Mouse (Mus musculus): ENCODE measurements around the gene Atp6v0d1.

Gene Atp6v0d1

GRCm38 (mm10) chr8:105504617-105505016, 61.2 kb downstream of the Atp6v0d1 start:
- no peak for DNase-seq (ENCODE audit: low spot score in 2 of 2)

DNA sequence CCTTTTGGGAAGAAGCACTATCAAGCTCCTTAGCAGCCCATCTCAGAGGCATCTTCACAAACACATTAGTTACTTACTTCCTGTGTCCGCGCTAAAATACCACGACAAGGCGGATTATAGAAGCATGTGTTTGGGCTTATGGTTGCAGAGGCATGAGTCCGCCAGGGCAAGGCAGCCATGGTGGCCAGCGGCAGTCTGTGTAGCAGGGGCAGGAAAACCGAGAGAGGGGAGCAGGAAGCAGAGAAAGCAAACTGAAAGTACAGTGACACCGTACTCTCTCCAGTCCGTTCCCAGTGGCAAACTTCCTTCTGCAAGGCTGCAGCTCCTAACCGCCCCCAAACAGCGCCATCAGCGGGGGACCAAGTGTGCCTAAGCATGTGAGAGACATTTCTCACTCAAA, 66.1 kb downstream of the Atp6v0d1 start:
- no peak for DNase-seq (ENCODE audit: low spot score in 2 of 2)

- DNase-seq (ENCODE audit: low spot score in 2 of 2) = peak; percentile 85 to 89
Measured at GRCm38 (mm10) chr8:105496439-105497180, 69.2 kb downstream of the Atp6v0d1 start, which contains the start of gene Zdhhc1. TSS of gene Zdhhc1 (minus strand) at chr8:105496902.

GRCm38 (mm10) chr8:105495350-105496302, 70.2 kb downstream of the Atp6v0d1 start:
- no peak for DNase-seq (ENCODE audit: low spot score in 2 of 2)

DNA sequence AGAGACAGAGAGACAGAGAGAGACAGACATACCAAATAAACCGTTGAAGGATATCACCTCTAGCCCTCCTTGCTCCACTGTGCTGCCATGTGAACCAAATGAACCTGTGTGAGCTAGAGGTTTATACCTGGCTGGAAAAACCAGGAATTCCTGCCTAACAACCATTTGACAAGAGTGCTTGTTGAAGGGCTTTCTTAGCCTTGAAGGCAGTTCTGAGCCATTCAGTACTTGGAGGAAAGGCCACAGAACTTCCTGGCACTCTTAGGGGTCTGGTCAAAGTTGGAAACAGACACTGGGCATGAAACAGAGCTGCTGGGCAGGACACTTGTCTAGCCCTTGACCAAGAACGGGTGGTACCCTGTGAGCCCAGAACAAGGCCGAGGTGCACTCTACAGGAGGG, 71.3 kb downstream of the Atp6v0d1 start:
- DNase-seq (ENCODE audit: low spot score in 2 of 2) = no peak

DNA sequence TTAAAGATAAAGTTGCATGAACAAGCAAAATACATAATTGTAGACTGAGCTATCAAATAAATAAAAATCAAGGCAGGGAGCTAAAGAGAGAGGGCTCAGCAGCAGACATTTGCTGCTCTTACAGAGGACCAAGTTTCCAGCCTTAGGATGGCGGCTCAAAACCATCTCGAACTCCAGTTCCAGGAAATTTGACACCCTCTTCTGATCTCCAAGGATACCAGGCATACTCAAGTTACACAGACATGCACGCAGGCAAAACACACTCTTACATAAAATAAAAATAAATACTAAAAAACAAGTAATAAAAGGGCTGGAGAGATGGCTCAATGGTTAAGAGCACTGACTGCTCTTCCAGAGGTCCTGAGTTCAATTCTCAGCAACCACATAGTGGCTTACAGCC, 72.4 kb downstream of the Atp6v0d1 start:
- no peak for DNase-seq (ENCODE audit: low spot score in 2 of 2)

DNA sequence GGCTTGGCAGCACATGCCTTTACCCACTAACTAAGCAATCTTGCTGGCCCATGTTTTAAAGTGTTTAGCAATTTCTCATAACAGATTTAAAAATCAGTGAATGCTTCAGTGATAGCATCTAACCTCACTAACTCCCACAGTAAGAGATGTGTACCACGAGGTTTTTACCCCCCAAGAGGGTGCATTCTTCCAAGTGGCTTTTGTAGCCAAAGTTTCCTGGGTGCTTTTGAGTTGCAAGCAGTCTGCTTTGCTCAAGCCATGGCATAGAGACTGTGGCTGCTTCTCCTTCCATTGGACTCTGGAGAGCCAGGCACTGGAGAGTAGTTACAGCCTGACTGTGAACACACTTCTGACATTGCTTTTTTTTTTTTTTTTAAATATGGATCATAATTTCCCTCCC, 76.6 kb downstream of the Atp6v0d1 start:
- DNase-seq (ENCODE audit: low spot score in 2 of 2) = no peak

DNA sequence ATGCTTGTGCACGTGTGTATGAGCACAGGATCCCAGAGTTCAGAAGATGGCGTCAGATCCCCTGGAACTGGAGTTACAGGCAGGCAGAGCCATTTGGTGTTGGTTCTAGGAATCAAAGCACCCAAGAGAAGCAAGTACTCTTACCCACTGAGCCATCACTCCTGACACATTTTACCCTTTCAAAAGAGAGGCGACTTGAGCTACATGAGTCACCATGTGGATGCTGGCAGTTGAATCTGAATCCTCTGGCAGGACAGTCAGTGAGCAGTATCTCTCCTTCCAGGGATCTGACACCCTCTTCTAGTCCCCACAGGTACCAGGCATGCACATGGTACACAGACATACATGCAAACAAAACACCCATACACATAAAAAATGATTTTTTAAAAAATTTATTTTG, 77.8 kb downstream of the Atp6v0d1 start:
- no peak for DNase-seq (ENCODE audit: low spot score in 2 of 2)

DNA sequence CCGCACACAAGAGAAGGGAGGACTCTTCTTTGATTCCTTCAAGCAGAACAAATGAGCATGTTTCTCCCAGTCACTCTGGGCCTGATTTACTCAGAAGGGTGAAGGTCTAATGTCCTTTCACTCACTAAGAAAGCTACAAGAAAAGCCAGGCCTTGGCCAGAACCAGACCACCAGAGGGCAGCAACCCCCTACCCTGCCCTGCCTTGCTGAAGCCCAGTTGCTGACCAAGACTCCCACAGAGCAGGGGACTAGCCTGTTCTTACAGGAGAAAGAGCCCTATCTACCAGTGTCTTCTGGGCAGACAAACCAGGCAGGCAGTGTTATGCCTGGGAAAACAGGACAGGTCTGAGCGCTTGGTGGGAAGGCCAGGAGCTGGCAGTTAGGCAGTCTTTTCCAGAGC, 81.5 kb downstream of the Atp6v0d1 start:
- peak in 1 of 2 experiments; percentile 70 for DNase-seq (ENCODE audit: low spot score in 2 of 2)

DNA sequence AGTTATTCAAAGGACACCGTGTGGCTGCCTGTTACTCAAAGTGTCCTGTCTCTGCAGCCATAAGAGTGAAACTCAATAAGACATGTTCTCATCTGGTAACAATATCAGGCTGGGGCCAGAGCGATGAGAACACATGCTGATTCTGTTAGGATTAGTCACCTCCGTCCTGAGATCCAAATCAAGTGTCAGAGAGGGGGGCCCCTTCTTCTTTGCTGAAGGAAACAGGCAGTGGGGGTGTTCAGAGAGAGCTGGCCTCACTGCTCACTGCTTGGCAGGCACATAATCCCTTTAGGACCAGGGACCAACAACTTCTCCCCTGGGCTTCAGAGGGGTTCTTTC, 81.8 kb downstream of the Atp6v0d1 start:
- no peak for DNase-seq (ENCODE audit: low spot score in 2 of 2)

- peak in 1 of 2 experiments; percentile 61 for DNase-seq (ENCODE audit: low spot score in 2 of 2)
Measured at GRCm38 (mm10) chr8:105483212-105484029, 82.4 kb downstream of the Atp6v0d1 start.

DNA sequence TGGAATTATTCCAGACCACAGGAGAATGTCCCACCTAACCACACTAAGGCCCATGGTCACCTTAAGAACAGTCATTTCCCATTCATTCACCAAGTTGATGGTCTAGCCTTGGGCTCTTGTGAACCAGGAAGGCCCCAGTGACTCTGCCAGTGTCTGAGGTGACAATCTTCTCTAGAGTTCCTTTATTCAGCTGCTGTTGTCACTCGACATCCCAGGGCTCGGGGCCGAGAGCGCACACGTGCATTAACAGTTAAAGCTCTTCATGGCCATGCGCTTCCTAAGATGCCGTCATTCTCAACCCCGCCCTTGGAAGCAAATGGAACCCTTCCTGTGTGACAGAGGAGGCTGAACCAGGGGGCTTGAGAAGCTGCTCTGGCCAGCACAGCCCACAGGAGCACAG, 83.7 kb downstream of the Atp6v0d1 start:
- no peak for DNase-seq (ENCODE audit: low spot score in 2 of 2)

- no peak for DNase-seq (ENCODE audit: low spot score in 2 of 2)
Measured at GRCm38 (mm10) chr8:105481453-105481852, 84.4 kb downstream of the Atp6v0d1 start.

- no peak for DNase-seq (ENCODE audit: low spot score in 2 of 2)
Measured at GRCm38 (mm10) chr8:105481013-105481412, 84.8 kb downstream of the Atp6v0d1 start.

- no peak for DNase-seq (ENCODE audit: low spot score in 2 of 2)
Measured at GRCm38 (mm10) chr8:105477792-105478191, 88.1 kb downstream of the Atp6v0d1 start.

DNA sequence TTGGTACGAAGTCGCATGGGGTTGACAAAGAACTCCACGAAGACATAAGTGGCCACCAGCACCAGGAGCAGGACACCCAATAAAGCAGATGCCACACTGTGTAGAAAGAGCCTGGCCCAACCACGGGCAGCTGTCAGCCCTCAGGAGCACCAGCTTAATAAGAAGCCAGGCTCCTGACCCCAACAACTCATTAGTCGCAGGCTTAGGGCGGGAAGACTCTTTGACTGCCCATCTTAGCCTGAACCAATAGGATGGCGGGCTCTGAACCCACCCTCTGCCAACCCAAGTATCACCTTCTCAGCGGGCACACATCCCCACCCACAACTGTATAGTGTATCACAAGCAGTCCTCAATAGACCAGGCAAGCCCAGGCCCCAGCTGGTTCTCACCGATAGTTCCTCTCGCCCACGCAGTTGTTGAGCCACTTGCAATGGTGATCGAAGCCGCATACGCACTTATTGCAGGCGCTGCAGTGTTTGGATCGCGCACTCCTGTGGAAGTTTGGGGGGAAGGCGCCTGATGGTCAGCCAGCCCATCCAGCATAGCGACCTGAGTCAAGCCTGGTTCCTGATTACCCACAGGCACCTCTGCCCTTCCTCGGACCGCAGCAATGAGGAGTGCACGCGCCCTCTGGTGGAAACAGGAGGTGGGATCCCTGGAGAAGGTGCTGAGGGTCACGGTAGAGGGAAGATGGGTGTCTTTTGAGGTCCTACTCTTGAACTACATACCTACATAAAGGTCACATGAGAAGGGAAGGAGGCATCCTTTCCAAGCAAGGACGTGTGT, 89.0 kb downstream of the Atp6v0d1 start:
- peak in 1 of 2 experiments; percentile 65 for DNase-seq (ENCODE audit: low spot score in 2 of 2)

DNA sequence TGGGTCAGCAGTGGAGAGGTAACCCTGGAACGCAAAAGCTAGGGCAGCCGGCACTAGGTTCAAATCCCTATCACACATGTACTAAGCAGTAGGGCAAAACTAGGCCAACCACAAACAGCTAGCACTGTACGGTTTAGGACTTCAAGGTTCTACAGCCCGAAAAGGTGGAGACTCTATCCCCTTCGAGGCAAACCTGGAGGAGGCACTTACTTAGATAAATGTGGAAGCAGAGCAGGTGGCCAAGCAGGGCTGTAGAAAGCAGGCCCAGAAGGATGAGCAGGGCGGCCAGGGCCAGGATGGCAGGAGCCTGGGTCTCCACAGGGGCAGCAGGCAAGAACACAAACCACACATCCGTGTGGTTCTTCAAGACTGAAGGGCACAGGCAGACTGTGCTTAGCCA, 89.7 kb downstream of the Atp6v0d1 start:
- no peak for DNase-seq (ENCODE audit: low spot score in 2 of 2)

DNA sequence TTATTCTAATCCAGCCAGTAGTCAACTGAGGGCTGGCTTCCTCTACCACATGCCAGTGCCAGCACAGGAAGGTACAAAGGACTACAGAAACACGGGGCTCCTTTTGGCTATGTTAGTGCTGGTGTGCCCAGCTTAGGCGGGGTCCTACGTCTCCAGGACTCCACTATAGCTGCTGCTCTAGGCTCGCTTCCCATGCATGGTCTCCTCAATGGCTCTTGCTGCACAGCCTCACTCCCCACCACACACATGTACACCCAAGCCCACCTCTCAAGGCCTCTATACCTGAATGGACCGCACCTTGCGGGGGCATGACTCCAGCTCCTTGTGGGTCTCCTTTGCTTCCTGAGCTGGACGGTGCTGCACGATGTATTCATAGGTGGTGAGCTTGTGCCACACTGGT, 90.1 kb downstream of the Atp6v0d1 start:
- DNase-seq (ENCODE audit: low spot score in 2 of 2) = no peak

DNA sequence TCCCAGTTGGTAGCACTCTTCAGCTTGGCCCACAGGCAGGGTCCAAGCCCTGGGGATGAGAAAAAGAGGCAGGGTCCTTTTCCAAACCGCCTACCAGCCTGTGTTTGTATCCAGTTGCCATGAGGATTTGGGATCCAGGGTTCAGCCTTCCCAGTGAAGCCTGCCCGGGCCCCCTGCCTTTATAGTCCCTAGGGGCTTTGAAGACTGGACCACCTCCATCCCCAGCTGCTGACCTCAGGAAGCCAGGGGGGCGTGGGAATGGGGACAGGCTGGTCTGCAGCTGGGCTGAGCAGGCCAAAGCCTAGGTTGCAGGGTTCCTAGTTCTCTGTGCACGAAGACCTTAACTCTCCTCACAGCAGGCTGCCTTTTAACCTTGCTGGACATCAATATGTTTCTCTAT, 90.6 kb downstream of the Atp6v0d1 start:
- no peak for DNase-seq (ENCODE audit: low spot score in 2 of 2)

DNA sequence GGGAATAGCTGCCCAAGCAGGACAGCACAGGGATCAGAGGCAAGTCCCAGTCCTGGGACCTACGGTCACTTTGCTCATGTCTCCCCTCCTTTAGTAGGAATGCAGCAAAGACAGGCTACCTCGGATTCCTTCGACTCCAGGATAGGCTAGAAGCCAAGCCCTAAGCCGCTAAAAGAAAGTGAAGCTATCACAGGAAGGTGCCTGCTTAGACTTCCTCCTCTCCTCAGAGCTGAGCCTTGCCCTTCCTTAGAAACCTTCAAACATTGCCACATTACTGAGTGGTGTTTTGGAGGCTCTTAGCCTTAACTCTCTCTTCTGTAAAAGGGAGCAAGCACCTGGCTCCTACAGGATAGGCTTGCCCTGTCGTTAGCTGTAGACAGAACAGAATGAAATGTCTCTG, 91.2 kb downstream of the Atp6v0d1 start:
- no peak for DNase-seq (ENCODE audit: low spot score in 2 of 2)

All from urinary bladder, postnatal 36 days (tissue).